Mouse (Mus musculus): ENCODE measurements around the gene Nop16. TPM values are rescaled to one million over a fixed set of nuclear protein-coding genes. Genes with fewer than 3 reads are reported as not detected.

Nop16 gene
- polyA plus RNA-seq, 1 experiment from 2014 or later: 95.6 TPM

DNA sequence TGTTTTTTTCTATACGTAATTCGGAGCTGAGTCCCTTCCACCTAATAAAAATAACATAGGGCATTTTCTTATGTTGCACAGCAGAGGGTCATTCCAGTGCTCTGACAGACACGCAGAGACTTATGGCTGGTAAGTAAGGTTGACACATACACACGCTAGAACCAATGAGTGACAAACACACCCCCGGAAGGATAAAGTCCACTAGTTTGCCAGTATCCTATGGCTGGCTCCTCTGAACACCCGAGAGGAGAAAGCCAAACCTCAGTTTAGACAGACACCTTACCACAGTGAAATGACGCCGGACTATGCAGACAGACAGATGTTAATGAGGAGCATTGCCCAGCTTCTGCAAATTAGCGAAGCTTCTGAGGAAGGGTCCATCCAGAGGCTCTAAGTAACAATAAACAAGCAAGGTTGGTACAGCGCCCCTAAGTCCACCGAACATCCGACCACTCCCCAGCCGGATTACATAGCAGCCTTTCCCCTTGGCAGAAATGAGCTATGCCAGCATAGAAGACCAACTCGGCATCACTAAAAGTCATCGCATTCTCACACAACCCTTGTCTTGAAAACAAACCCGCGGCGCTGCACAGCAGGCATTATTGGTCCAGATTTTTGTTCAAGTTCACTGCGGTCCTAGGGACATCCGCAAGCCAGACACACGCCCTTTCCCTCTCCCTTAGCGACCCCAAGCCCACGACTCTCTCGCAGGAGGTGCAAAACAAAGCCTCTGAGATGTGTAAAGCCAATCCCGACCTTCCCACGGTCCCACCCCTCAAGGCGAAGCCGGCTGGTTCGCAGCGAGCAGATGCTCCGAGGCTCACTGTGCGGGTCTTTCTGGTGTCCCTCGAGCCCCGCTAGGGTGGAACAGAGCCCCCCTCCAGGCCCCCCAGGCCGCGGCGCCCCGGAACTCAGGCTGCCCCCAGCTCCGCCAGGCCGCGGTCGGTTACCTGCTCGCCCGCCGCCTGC lies 25.4 kb downstream of the Nop16 start:
- Histone ChIP-seq H3K4me2 (ENCODE audit: low read depth, severe bottlenecking) (peak overlapping the region; percentile 63), H3K27ac (replicated peaks; ENCODE audit: low read depth, low read length) (no peak overlapping the region), H3K9ac (ENCODE audit: low read length) (peak overlapping the region; percentile 96), H3K36me3 (ENCODE audit: control insufficient read depth, insufficient read depth, low read length) (peaks cover 3% of the 10 kb centered on the region; the same call in 1 of the 2 replicates), H3K9me3 (ENCODE audit: control insufficient read depth, low read length) (no peaks in the 10 kb centered on the region), H3K4me3 (ENCODE audit: low read depth, low read length) (peak overlapping the region; percentile 93), H3K4me1 (ENCODE audit: control insufficient read depth, insufficient read depth, low read length) (peaks cover 6% of the 10 kb centered on the region), H3K27me3 (ENCODE audit: control insufficient read depth, insufficient read depth, low read length) (no peaks in the 10 kb centered on the region)
- DNase-seq (ENCODE audit: low spot score) (peak; percentile 45), ATAC-seq (ENCODE audit: insufficient number of reproducible peaks, low FRiP score, low TSS enrichment, low read depth) (peak; percentile 72)
- whole genome bisulfite sequencing: 11% methylated on average over 45 of the region's 45 CpGs

DNA sequence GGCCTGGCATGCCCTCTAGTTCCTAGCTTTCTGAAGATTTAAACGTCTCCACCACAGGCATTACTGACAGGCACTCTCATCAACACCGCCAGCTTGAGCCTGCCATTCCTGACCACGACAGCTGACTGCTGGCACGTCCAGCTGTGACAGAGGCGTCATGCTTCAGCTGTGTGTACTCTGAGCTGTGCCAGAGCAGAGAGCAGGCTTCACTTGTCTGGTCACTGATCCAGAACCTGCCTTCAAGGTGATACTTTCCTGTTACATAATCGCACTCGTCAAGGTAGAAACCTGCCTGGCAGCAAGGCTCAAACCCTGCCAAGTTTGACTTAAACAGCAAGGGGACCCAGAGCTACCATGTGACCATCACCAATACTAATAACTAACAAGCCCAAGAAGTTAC lies 27.3 kb downstream of the Nop16 start:
- DNase-seq (ENCODE audit: low spot score) (no peak), ATAC-seq (ENCODE audit: insufficient number of reproducible peaks, low FRiP score, low TSS enrichment, low read depth) (no peak)
- peaks cover 9% of the 10 kb centered on the region for H3K36me3 ChIP-seq (ENCODE audit: control insufficient read depth, insufficient read depth, low read length)
- no peaks in the 10 kb centered on the region for H3K27me3 ChIP-seq (ENCODE audit: control insufficient read depth, insufficient read depth, low read length)
- no peak overlapping the region for H3K4me2 ChIP-seq (ENCODE audit: low read depth, severe bottlenecking)
- H3K9ac ChIP-seq (ENCODE audit: low read length): no peak overlapping the region
- no peak overlapping the region for H3K27ac ChIP-seq (replicated peaks; ENCODE audit: low read depth, low read length)
- WGBS: 88% methylated on average over 7 of the region's 7 CpGs
- no peak overlapping the region for H3K4me3 ChIP-seq (ENCODE audit: low read depth, low read length)
- H3K9me3 ChIP-seq (ENCODE audit: control insufficient read depth, low read length): no peaks in the 10 kb centered on the region
- H3K4me1 ChIP-seq (ENCODE audit: control insufficient read depth, insufficient read depth, low read length): peaks cover 6% of the 10 kb centered on the region

DNA sequence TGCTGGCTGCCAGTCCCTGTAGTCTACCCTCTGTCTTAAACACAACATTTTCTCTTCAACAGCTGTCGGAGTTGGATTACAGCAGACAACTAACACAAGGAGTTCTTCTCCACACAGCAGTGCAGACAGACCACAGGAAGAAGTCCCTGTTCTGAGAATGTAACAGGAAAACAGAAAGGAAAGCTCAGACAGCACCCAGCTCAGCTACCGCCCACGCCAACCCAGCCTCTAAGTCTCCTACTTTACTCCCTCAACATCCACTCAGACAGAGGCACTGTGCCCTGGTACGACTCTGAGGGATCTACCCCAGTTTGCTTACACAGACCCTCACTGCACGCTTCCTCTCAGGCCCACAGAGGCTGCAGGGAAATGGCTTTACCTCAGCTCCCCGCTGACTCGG lies 29.3 kb downstream of the Nop16 start:
- WGBS: 95% methylated on average over 7 of the region's 7 CpGs
- DNase-seq (ENCODE audit: low spot score) (no peak), ATAC-seq (ENCODE audit: insufficient number of reproducible peaks, low FRiP score, low TSS enrichment, low read depth) (no peak)
- Histone ChIP-seq H3K36me3 (ENCODE audit: control insufficient read depth, insufficient read depth, low read length) (peaks cover 24% of the 10 kb centered on the region), H3K27ac (replicated peaks; ENCODE audit: low read depth, low read length) (no peak overlapping the region), H3K9ac (ENCODE audit: low read length) (no peak overlapping the region), H3K27me3 (ENCODE audit: control insufficient read depth, insufficient read depth, low read length) (no peaks in the 10 kb centered on the region), H3K4me3 (ENCODE audit: low read depth, low read length) (no peak overlapping the region), H3K9me3 (ENCODE audit: control insufficient read depth, low read length) (no peaks in the 10 kb centered on the region), H3K4me1 (ENCODE audit: control insufficient read depth, insufficient read depth, low read length) (peaks cover 6% of the 10 kb centered on the region), H3K4me2 (ENCODE audit: low read depth, severe bottlenecking) (no peak overlapping the region)

DNA sequence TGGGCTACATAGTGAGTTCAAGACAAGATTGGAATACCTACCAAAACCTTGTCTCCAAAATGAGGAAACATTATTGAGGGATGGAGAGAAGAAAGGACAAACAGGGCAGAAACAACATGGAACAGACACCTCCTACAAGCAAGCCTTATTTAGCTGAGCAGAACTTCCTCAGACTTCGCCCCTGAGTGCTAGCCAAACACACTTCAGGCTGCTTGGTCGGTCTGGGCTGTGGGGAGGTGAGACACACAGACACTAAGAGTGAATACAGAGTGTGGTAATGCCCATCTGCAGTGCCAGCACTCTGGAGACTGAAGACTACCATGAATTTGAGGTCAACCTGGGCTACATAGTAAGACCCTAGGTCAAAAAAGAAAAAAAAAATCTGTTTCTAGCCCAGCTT lies 30.2 kb downstream of the Nop16 start:
- Histone ChIP-seq H3K9ac (ENCODE audit: low read length) (no peak overlapping the region), H3K27ac (replicated peaks; ENCODE audit: low read depth, low read length) (no peak overlapping the region), H3K4me2 (ENCODE audit: low read depth, severe bottlenecking) (no peak overlapping the region), H3K36me3 (ENCODE audit: control insufficient read depth, insufficient read depth, low read length) (peaks cover 24% of the 10 kb centered on the region), H3K9me3 (ENCODE audit: control insufficient read depth, low read length) (no peaks in the 10 kb centered on the region), H3K4me3 (ENCODE audit: low read depth, low read length) (no peak overlapping the region), H3K4me1 (ENCODE audit: control insufficient read depth, insufficient read depth, low read length) (peaks cover 6% of the 10 kb centered on the region), H3K27me3 (ENCODE audit: control insufficient read depth, insufficient read depth, low read length) (no peaks in the 10 kb centered on the region)
- DNase-seq (ENCODE audit: low spot score) (no peak), ATAC-seq (ENCODE audit: insufficient number of reproducible peaks, low FRiP score, low TSS enrichment, low read depth) (no peak)
- WGBS: 92% methylated on average over 2 of the region's 2 CpGs

DNA sequence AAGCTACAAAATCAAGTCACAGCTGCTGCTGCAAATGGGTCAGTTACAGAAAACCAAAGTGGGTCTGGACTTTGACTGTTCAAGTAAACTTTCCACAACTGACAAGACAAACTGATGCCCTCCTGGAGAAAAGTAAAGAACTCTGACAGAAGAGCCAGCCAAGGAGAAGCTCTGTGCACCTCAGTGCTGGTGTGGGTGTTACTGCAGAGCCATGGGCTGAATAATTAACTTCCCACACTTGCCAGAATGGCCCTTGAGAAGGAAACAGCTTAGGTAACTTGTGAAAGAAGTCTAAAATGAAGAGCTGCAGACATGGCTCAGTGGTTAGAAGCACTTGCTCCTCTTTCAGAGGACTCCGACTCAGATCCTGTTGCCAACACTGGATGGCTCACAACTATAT lies 32.2 kb downstream of the Nop16 start:
- no peaks in the 10 kb centered on the region for H3K9me3 ChIP-seq (ENCODE audit: control insufficient read depth, low read length)
- H3K27ac ChIP-seq (replicated peaks; ENCODE audit: low read depth, low read length): no peak overlapping the region
- H3K36me3 ChIP-seq (ENCODE audit: control insufficient read depth, insufficient read depth, low read length): peaks cover 26% of the 10 kb centered on the region
- H3K4me1 ChIP-seq (ENCODE audit: control insufficient read depth, insufficient read depth, low read length): no peaks in the 10 kb centered on the region
- no peak overlapping the region for H3K4me2 ChIP-seq (ENCODE audit: low read depth, severe bottlenecking)
- WGBS: 88% methylated on average over 1 of the region's 1 CpGs
- no peaks in the 10 kb centered on the region for H3K27me3 ChIP-seq (ENCODE audit: control insufficient read depth, insufficient read depth, low read length)
- no peak overlapping the region for H3K9ac ChIP-seq (ENCODE audit: low read length)
- DNase-seq (ENCODE audit: low spot score) (no peak), ATAC-seq (ENCODE audit: insufficient number of reproducible peaks, low FRiP score, low TSS enrichment, low read depth) (no peak)
- H3K4me3 ChIP-seq (ENCODE audit: low read depth, low read length): no peak overlapping the region

DNA sequence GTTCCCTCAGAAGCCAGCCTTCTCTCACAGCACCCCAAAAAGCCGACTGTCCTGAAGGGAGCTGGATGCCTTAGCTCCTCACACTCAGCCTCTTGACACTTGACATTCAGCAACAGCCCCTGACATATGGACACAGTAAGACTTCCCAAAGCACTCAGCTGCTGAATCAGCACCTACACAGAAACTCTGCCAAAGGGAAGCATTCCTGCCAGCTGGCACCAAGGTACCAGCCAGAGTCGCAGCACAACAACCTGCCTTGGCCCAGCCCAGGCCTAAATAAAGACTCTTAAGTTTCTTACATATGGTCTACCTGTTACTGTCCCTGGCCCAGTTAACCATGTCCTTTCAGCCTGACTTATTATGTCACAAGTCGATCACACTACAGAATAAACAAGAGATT lies 33.1 kb downstream of the Nop16 start:
- Histone ChIP-seq H3K27me3 (ENCODE audit: control insufficient read depth, insufficient read depth, low read length) (no peaks in the 10 kb centered on the region), H3K9me3 (ENCODE audit: control insufficient read depth, low read length) (no peaks in the 10 kb centered on the region), H3K4me3 (ENCODE audit: low read depth, low read length) (no peak overlapping the region), H3K9ac (ENCODE audit: low read length) (no peak overlapping the region), H3K27ac (replicated peaks; ENCODE audit: low read depth, low read length) (no peak overlapping the region), H3K36me3 (ENCODE audit: control insufficient read depth, insufficient read depth, low read length) (peaks cover 28% of the 10 kb centered on the region), H3K4me2 (ENCODE audit: low read depth, severe bottlenecking) (no peak overlapping the region), H3K4me1 (ENCODE audit: control insufficient read depth, insufficient read depth, low read length) (no peaks in the 10 kb centered on the region)
- 90% methylated on average over 3 of the region's 3 CpGs for WGBS
- no peak for DNase-seq (ENCODE audit: low spot score)
- ATAC-seq (ENCODE audit: insufficient number of reproducible peaks, low FRiP score, low TSS enrichment, low read depth): no peak

DNA sequence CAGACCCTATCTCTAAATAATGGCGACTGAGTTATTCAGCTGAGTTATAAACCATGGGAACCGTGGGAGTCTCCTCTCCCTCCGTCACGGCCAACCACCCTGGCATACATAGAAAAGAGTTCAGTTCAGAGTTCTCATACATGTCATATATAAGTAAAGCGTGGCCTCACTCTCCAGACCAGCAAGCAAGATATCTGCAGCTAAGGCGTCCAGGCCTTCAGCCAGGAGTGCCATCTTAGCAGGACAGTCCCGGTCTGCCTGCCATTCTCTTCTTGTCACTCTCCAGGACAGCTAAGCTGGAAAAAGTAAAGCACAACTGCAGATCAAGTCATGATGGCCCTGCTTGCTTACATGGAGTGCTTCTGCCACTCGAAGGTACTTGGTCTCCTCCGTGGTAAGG lies 33.7 kb downstream of the Nop16 start:
- H3K27ac ChIP-seq (replicated peaks; ENCODE audit: low read depth, low read length): no peak overlapping the region
- no peaks in the 10 kb centered on the region for H3K9me3 ChIP-seq (ENCODE audit: control insufficient read depth, low read length)
- no peak for ATAC-seq (ENCODE audit: insufficient number of reproducible peaks, low FRiP score, low TSS enrichment, low read depth)
- H3K9ac ChIP-seq (ENCODE audit: low read length): no peak overlapping the region
- no peaks in the 10 kb centered on the region for H3K27me3 ChIP-seq (ENCODE audit: control insufficient read depth, insufficient read depth, low read length)
- no peak for DNase-seq (ENCODE audit: low spot score)
- no peak overlapping the region for H3K4me2 ChIP-seq (ENCODE audit: low read depth, severe bottlenecking)
- no peak overlapping the region for H3K4me3 ChIP-seq (ENCODE audit: low read depth, low read length)
- peaks cover 25% of the 10 kb centered on the region for H3K36me3 ChIP-seq (ENCODE audit: control insufficient read depth, insufficient read depth, low read length)
- WGBS: 95% methylated on average over 9 of the region's 9 CpGs
- no peaks in the 10 kb centered on the region for H3K4me1 ChIP-seq (ENCODE audit: control insufficient read depth, insufficient read depth, low read length)

DNA sequence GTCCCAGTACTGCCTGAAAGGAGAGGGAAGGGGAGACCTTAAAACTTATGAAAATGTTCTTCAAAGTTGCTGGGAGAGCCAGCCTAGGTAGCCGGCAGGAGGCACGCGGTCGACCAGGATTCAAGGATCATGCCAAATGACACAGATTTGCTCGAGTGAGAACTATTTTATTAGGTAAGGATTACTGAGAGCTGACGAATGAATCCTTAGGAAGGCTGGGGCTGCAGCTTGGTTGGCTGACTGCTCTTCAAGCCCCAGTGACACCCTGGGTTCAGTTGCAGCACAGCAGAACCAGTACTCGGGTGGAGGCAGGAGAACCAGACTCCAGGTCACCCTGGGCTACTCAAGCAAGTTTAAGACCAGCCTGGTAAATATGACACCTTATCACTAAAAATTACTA lies 41.9 kb downstream of the Nop16 start:
- H3K4me3 ChIP-seq (ENCODE audit: low read depth, low read length): no peak overlapping the region
- 85% methylated on average over 7 of the region's 7 CpGs for WGBS
- H3K36me3 ChIP-seq (ENCODE audit: control insufficient read depth, insufficient read depth, low read length): peaks cover 15% of the 10 kb centered on the region
- H3K4me2 ChIP-seq (ENCODE audit: low read depth, severe bottlenecking): no peak overlapping the region
- no peak overlapping the region for H3K27ac ChIP-seq (replicated peaks; ENCODE audit: low read depth, low read length)
- ATAC-seq (ENCODE audit: insufficient number of reproducible peaks, low FRiP score, low TSS enrichment, low read depth) (no peak), DNase-seq (ENCODE audit: low spot score) (no peak)
- no peaks in the 10 kb centered on the region for H3K9me3 ChIP-seq (ENCODE audit: control insufficient read depth, low read length)
- H3K9ac ChIP-seq (ENCODE audit: low read length): no peak overlapping the region
- no peaks in the 10 kb centered on the region for H3K27me3 ChIP-seq (ENCODE audit: control insufficient read depth, insufficient read depth, low read length)
- H3K4me1 ChIP-seq (ENCODE audit: control insufficient read depth, insufficient read depth, low read length): no peaks in the 10 kb centered on the region

Data from limb, embryonic 11.5 days (tissue).